Mouse (Mus musculus): ENCODE results near the gene Ctbp1. TPM values are rescaled to one million over a fixed set of nuclear protein-coding genes. Genes with fewer than 3 reads are reported as not detected.
A peak's percentile ranks its signal among the peaks of the same experiment; 100 is the strongest.

Gene Ctbp1
- total and polyA plus RNA-seq, 3 experiments = 353 to 595 (median 443) TPM

DNA sequence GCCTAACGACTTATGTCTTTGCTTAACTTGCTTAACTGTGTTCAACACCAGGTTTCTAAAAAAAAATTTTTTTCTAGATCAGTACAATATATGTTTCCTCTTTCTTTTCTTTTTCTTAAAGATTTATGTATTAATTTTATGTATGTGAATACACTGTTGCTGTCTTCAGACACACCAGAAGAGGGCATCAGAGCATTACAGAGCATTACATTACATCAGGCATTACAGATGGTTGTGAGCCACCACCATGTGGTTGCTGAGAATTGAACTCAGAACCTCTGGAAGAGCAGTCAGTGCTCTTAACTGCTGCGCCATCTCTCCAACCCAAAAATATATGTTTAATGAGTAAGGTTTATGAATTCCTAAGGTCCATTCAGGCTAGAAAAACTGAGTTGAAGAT, 27.0 kb upstream of the Ctbp1 start:
- no peak overlapping the region for H3K4me3 ChIP-seq (ENCODE audit: control insufficient read depth in 1 of 2, insufficient read depth in 1 of 2, low read depth in 2 of 2, low read length in 2 of 2)
- no peaks in the 10 kb centered on the region for H3K9me3 ChIP-seq (replicated peaks; ENCODE audit: insufficient read depth, low read length)
- H3K79me2 ChIP-seq (ENCODE audit: control insufficient read depth, insufficient read depth, low read length, poor library complexity) = no peaks in the 10 kb centered on the region
- H3K4me1 ChIP-seq (ENCODE audit: control insufficient read depth in 1 of 2, insufficient read depth in 2 of 2, low read length in 2 of 2) = no peaks in the 10 kb centered on the region
- peak in 1 of 3 experiments; percentile 16; a peak in 1 of 6 replicates for TF ChIP-seq CTCF (IDR thresholded peaks at IDR 0.05 in 2 of 3, conservative IDR thresholded peaks at IDR 0.05 in 1 of 3; ENCODE audit: control insufficient read depth in 1 of 3, insufficient read depth in 1 of 3, low read depth in 2 of 3, low read length in 3 of 3, poor library complexity in 1 of 3, severe bottlenecking in 1 of 3)
- TF ChIP-seq EP300 (IDR thresholded peaks at IDR 0.05; ENCODE audit: low read depth in 1 of 2, low read length in 2 of 2) = no peak
- no peak for TF ChIP-seq RCOR1 (IDR thresholded peaks at IDR 0.05; ENCODE audit: low read depth, low read length)
- TF ChIP-seq BHLHE40 (IDR thresholded peaks at IDR 0.05; ENCODE audit: borderline replicate concordance, low read depth, low read length) = no peak
- TF ChIP-seq ZC3H11A (IDR thresholded peaks at IDR 0.05; ENCODE audit: low read depth, low read length) = no peak
- no peak for TF ChIP-seq MAFK (IDR thresholded peaks at IDR 0.05; ENCODE audit: borderline replicate concordance, low read depth, low read length)
- TF ChIP-seq GATA1 (IDR thresholded peaks at IDR 0.05; ENCODE audit: low read depth, low read length) = no peak
- TF ChIP-seq MXI1 (IDR thresholded peaks at IDR 0.05; ENCODE audit: low read depth, low read length) = no peak
- TF ChIP-seq MAZ (IDR thresholded peaks at IDR 0.05; ENCODE audit: low read depth, low read length) = no peak
- TF ChIP-seq USF1 (IDR thresholded peaks at IDR 0.05; ENCODE audit: low read depth, low read length) = no peak
- no peak for TF ChIP-seq MAX (IDR thresholded peaks at IDR 0.05; ENCODE audit: low read length)
- peak; percentile 9; the same call in 1 of the 2 replicates for TF ChIP-seq RAD21 (IDR thresholded peaks at IDR 0.05; ENCODE audit: low read depth, low read length)
- H3K27me3 ChIP-seq (ENCODE audit: control insufficient read depth in 1 of 2, insufficient read depth in 2 of 2, low read length in 2 of 2) = peaks cover 0 to 5% of the 10 kb centered on the region in 2 experiments; a peak in 3 of 4 replicates
- H3K9ac ChIP-seq (ENCODE audit: control insufficient read depth, low read depth, low read length, poor library complexity, severe bottlenecking) = no peak overlapping the region
- no peak overlapping the region for H3K27ac ChIP-seq (ENCODE audit: control insufficient read depth, low read depth, low read length)
- no peaks in the 10 kb centered on the region; a peak in 1 of 4 replicates for H3K36me3 ChIP-seq (ENCODE audit: control insufficient read depth in 1 of 2, insufficient read depth in 2 of 2, low read length in 2 of 2)
- DNase-seq (ENCODE audit: low read depth, low spot score) = no peak

DNA sequence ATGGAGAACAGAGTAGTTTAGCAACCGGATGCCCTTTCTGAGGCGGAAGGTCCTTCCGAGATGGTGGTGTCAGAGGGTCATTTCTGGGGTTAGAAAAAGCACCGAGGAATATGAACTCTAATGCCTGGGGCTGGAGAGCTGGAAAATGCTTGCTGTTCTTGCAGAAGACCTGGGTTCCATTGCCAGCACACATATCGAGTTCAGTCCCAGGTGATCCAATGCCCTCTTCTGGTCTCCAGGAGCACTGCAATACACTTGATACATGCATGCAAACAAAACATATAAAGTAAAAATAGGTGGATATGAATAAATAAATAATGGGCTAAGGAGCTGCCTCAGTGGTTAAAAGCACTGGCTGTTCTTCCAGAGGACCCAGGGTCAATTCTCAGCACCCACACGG, 22.4 kb upstream of the Ctbp1 start:
- Histone ChIP-seq H3K4me1 (ENCODE audit: control insufficient read depth in 1 of 2, insufficient read depth in 2 of 2, low read length in 2 of 2) (peaks cover 6 to 15% of the 10 kb centered on the region in 2 experiments), H3K79me2 (ENCODE audit: control insufficient read depth, insufficient read depth, low read length, poor library complexity) (no peaks in the 10 kb centered on the region), H3K36me3 (ENCODE audit: control insufficient read depth in 1 of 2, insufficient read depth in 2 of 2, low read length in 2 of 2) (peaks cover 0 to 7% of the 10 kb centered on the region in 2 experiments; a peak in 2 of 4 replicates), H3K4me3 (ENCODE audit: control insufficient read depth in 1 of 2, insufficient read depth in 1 of 2, low read depth in 2 of 2, low read length in 2 of 2) (no peak overlapping the region), H3K27me3 (ENCODE audit: control insufficient read depth in 1 of 2, insufficient read depth in 2 of 2, low read length in 2 of 2) (peaks cover 0 to 3% of the 10 kb centered on the region in 2 experiments; a peak in 3 of 4 replicates), H3K9me3 (replicated peaks; ENCODE audit: insufficient read depth, low read length) (no peaks in the 10 kb centered on the region), H3K9ac (ENCODE audit: control insufficient read depth, low read depth, low read length, poor library complexity, severe bottlenecking) (no peak overlapping the region), H3K27ac (ENCODE audit: control insufficient read depth, low read depth, low read length) (no peak overlapping the region)
- DNase-seq (ENCODE audit: low read depth, low spot score) = peak; percentile 74
- no peak for TF ChIP-seq UBTF (IDR thresholded peaks at IDR 0.05; ENCODE audit: borderline replicate concordance, insufficient read depth, low read depth, low read length)
- TF ChIP-seq MYB (IDR thresholded peaks at IDR 0.05; ENCODE audit: low read depth, low read length) = no peak
- TF ChIP-seq SMC3 (IDR thresholded peaks at IDR 0.05; ENCODE audit: low read depth, low read length) = peak; percentile 90
- TF ChIP-seq MEF2A (IDR thresholded peaks at IDR 0.05; ENCODE audit: extremely low read depth, insufficient replicate concordance, low read depth, low read length, poor library complexity, severe bottlenecking) = no peak
- peak; percentile 89 for TF ChIP-seq ZC3H11A (IDR thresholded peaks at IDR 0.05; ENCODE audit: low read depth, low read length)
- no peak; the same call in 1 of the 2 replicates for TF ChIP-seq SIN3A (IDR thresholded peaks at IDR 0.05; ENCODE audit: low read length)
- TF ChIP-seq MAX (IDR thresholded peaks at IDR 0.05; ENCODE audit: low read length) = no peak
- no peak for TF ChIP-seq ZKSCAN1 (IDR thresholded peaks at IDR 0.05; ENCODE audit: low read depth, low read length)
- TF ChIP-seq TBP (IDR thresholded peaks at IDR 0.05; ENCODE audit: low read depth, low read length) = no peak
- TF ChIP-seq POLR2AphosphoS2 (IDR thresholded peaks at IDR 0.05; ENCODE audit: low read length) = no peak
- no peak for TF ChIP-seq CHD1 (IDR thresholded peaks at IDR 0.05; ENCODE audit: low read depth, low read length)
- no peak for TF ChIP-seq GATA1 (IDR thresholded peaks at IDR 0.05; ENCODE audit: low read depth, low read length)
- no peak for TF ChIP-seq RCOR1 (IDR thresholded peaks at IDR 0.05; ENCODE audit: low read depth, low read length)
- peak; percentile 70 to 85 (median 83) for TF ChIP-seq CTCF (IDR thresholded peaks at IDR 0.05 in 2 of 3, conservative IDR thresholded peaks at IDR 0.05 in 1 of 3; ENCODE audit: control insufficient read depth in 1 of 3, insufficient read depth in 1 of 3, low read depth in 2 of 3, low read length in 3 of 3, poor library complexity in 1 of 3, severe bottlenecking in 1 of 3)
- peak; percentile 82 for TF ChIP-seq RAD21 (IDR thresholded peaks at IDR 0.05; ENCODE audit: low read depth, low read length)
- TF ChIP-seq NRF1 (IDR thresholded peaks at IDR 0.05; ENCODE audit: insufficient read depth, low read depth, low read length, poor library complexity, severe bottlenecking) = no peak

All from MEL (cell line).